Mouse (Mus musculus): ENCODE results near the gene Gm45716.

- no peak for TF ChIP-seq CTCF (IDR thresholded peaks at IDR 0.05; ENCODE audit: extremely low read depth, insufficient read depth, insufficient read length, insufficient replicate concordance)
- TF ChIP-seq POLR2A (IDR thresholded peaks at IDR 0.05; ENCODE audit: low read depth, low read length): no peak
Measured at GRCm38 (mm10) chr11:90275663-90276062, 88.2 kb downstream of the Gm45716 start.

Measured in spleen, adult 2 months (tissue).